Mouse (Mus musculus): ENCODE results near the gene Gm49366. TPM values are rescaled to one million over a fixed set of nuclear protein-coding genes. Genes with fewer than 3 reads are reported as not detected.

The Gm49366 gene
- total RNA-seq (2023), result not detected

DNA sequence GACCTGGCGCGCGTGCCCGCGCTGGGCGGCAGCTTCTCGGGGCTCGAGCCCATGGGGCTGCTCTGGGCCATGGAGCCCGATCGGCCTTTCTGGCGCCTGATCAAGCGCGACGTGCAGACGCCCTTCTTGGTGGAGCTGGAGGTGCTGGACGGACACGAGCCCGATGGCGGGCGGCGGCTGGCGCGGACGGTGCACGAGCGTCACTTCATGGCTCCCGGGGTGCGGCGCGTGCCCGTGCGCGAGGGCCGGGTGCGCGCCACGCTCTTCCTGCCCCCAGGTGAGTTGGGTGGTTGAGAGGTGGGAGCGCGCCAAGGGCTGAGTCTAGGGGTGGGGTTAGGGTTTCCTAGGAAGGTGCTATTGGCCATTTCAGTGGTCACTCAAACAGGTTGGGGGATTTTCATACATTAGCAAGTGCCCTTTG is at the start of gene Gm49366:
Gene Gm49366 (plus strand): TSS at position 245 of the 421 bp plus-strand sequence.

DNA sequence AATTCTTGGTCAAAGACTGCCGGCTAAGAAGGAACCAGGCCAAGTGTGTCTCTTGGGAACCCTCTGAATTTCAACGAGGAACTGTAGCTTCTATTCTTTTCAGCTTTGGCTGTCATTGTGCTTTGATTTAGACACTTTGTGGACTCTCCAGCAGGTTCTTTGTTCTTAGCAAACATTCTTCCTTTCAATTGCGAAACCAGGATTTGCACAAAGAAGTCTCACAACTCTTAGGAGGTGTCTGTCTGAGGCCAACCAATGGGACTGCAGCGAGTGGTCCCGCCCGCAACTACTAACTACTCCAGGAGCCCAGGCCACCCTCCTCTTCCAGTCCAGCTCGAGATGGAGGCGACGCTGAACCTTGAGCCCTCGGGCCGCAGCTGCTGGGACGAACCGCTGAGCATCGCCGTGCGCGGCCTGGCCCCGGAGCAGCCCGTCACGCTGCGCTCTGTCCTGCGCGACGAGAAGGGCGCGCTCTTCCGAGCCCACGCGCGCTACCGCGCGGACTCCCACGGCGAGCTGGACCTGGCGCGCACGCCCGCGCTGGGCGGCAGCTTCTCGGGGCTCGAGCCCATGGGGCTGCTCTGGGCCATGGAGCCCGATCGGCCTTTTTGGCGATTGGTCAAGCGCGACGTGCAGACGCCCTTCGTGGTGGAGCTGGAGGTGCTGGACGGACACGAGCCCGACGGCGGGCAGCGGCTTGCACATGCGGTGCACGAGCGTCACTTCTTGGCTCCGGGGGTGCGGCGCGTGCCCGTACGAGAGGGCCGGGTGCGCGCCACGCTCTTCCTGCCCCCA is 29.4 kb upstream of the Gm49366 start, which contains the start of gene Acot1:
Gene Acot1 (plus strand): TSS at position 320 of the 795 bp plus-strand sequence.

DNA sequence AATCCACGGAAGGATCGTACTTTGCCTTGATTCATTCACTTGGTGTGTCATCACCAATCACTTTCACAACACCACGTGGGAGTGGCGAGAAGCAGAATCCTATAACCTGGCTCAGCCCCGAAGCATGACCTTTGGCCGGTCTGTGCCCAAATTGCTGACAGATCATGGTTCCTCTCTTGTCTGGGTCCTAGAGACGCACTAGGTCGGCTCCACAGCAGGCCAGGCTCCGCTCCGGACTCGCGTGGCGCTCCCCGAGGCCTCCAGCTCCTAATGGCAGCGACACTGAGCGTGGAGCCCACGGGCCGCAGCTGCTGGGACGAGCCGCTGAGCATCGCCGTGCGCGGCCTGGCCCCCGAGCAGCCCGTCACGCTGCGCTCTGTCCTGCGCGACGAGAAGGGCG is 494 bp upstream of the Gm49366 start, which contains the start of gene Acot4:
Gene Acot4 (plus strand): TSS at position 139 of the 400 bp plus-strand sequence.

DNA sequence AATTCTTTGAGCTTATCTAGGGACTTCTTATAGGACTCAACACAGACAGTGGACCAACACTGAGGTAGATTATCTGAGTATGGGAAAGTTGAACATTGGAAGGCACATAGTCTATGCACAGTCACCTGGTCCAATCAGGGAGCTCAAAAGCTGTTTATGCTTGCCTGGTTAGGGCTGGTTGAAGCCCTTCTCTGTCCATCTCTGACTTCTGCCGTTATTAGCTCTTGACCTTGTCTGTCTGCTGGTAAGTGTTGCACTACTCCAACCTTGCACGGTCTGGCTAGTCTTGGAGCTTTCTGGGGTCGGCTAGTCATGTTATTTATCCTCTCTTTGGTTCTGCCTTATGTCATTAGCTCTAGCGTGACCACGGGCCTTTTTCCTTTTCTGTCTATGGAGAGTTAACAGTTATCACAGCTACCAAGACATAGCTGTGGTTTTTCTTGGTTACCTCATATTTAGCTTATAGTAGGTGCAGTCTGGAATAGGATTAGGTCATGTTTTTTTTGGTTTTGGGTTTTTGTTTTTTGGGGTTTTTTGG is 13.3 kb downstream of the Gm49366 start, which contains the start of gene Acot3:
Gene Acot3 (plus strand): TSS at position 208 of the 538 bp plus-strand sequence.

DNA sequence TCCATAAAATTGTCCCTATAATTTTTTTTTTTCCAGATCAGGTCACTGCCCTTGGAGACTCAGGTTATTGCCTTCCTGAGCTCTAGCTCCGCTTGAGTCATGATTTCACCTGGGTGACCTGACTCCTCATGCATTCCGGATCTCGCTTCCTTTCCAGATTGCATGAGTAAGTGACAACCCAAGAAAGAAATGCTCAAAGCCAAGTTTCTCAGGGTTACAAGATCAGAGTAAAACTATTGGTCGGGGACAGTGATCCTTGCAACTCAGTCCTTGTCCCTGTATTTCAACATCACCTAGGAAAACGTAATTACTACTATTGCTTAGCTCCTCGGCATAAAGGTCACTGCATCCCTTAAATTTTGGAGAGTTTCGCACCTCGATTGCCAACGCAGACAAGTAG is 30.3 kb downstream of the Gm49366 start, which contains the start of gene Acot5:
Gene Acot5 (plus strand): TSS at position 340 of the 400 bp plus-strand sequence.

DNA sequence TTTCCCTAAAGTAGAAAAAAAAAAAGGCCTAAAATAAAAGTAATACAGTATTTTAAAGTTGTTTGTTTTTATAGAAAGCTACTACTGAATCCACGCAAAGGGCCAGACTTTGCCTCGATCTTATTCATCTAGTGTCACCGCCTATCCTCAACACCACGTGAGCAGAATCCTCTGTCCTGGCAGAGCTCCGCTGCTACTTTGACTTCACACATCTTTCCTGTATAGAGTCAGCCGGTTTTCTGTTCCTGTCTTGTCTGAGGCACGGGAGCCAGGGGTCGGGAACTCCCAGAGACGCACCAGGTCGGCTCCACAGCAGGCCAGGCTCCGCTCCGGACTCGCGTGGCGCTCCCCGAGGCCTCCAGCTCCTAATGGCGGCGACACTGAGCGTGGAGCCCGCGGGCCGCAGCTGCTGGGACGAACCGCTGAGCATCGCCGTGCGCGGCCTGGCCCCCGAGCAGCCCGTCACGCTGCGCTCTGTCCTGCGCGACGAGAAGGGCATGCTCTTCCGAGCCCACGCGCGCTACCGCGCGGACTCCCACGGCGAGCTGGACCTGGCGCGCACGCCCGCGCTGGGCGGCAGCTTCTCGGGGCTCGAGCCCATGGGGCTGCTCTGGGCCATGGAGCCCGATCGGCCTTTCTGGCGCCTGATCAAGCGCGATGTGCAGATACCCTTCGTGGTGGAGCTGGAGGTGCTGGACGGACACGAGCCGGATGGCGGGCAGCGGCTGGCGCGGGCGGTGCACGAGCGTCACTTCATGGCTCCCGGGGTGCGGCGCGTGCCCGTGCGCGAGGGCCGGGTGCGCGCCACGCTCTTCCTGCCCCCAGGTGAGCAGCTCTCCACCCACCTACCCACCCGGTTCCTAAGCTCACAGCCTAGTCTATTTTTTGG is 62.1 kb downstream of the Gm49366 start, which contains the start of gene Acot6:
Gene Acot6 (plus strand): TSS at position 51 of the 889 bp plus-strand sequence.

Other genes with a start within 250 kb of the Gm49366 start
- gene Numb, start 117.0 kb upstream of the Gm49366 start, total RNA-seq (2023), result 72.2 TPM
- gene Riox1, start 88.3 kb upstream of the Gm49366 start, total RNA-seq (2023), result 25.4 TPM
- gene Heatr4, start 54.1 kb upstream of the Gm49366 start, total RNA-seq (2023), result not detected
- 90.3 TPM for gene Acot2, start 51.1 kb upstream of the Gm49366 start, total RNA-seq (2023)
- gene Acot1, start 29.4 kb upstream of the Gm49366 start, total RNA-seq (2023), result 6.3 TPM
- 0.12 TPM for gene Acot4, start 556 bp upstream of the Gm49366 start, total RNA-seq (2023)
- gene Acot3, start 13.2 kb downstream of the Gm49366 start, total RNA-seq (2023), result not detected
- gene Acot5, start 30.4 kb downstream of the Gm49366 start, total RNA-seq (2023), result not detected
- gene Acot6, start 61.7 kb downstream of the Gm49366 start, total RNA-seq (2023), result 2.2 TPM
- gene Dnal1, start 75.4 kb downstream of the Gm49366 start, total RNA-seq (2023), result 0.33 TPM
- gene Pnma1, start 109.6 kb downstream of the Gm49366 start, total RNA-seq (2023), result 11.9 TPM
- gene Elmsan1, start 179.9 kb downstream of the Gm49366 start, total RNA-seq (2023), result 163 TPM
- 15.2 TPM for gene Ptgr2, start 246.3 kb downstream of the Gm49366 start, total RNA-seq (2023)